25 mouse cellular contexts compared by ENCODE assay signal in the genomic region with DNA sequence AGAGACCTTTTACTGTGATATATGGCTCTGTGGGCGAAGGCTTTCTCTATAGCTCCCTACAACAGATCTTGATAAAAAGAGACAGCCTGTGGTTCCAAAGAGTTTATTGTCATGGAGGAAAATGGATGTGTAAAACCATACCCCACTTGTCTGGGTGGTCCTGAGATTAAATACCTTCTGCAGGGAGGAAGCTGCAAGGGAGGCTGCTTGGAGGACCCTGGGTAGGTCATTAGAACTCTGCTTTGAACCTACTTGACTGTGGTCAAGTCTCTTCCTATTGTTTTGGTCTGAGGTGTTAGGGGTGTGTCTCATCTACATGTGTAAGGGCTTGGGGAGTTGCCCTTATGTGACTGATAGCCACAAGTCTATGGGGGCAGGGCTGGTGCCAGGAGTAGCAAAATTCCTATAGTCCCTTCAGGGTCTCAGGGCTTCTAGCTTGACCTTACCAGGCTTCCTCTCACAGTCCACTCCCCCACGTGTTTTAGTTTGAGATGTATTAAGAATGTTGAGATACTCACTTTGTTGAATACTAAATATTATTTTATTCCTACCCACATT.
DNase-seq lines count a peak whose midpoint lies in the region; TF ChIP-seq lines count a peak whose summit lies in the region.
"Had no signal": no experiment of that assay in that cellular context is flagged by ENCODE, and none has a peak within 500 bp of the region (broad histone marks: within the 10 kb centered on the region; RNA-seq: fewer than 3 reads in every experiment).

No protein-coding gene starts in this region.

- peaks cover 12% of the 10 kb centered on the region for H3K4me1 ChIP-seq in ES-Bruce4 (ENCODE audit: control insufficient read depth, insufficient read depth, low read length)
- H3K4me1 ChIP-seq in thymus, adult 2 months (replicated peaks; ENCODE audit: control insufficient read depth, insufficient read depth, low read length): no peaks in the 10 kb centered on the region

- H3K9ac ChIP-seq in ES-Bruce4 (ENCODE audit: low read depth, poor library complexity, severe bottlenecking): no peak overlapping the region
- H3K9ac ChIP-seq: forebrain, embryonic 13.5 days; heart, embryonic 13.5 days; hindbrain, embryonic 14.5 days had no signal

- peak overlapping the region; percentile 53; the same call in 1 of the 2 replicates for H3K27ac ChIP-seq in ES-Bruce4 (ENCODE audit: insufficient read depth, low read length)
- H3K27ac ChIP-seq in thymus, adult 2 months (ENCODE audit: control insufficient read depth, insufficient read depth, low read length): no peak overlapping the region
- H3K27ac ChIP-seq: forebrain, embryonic 10.5 days; forebrain, embryonic 13.5 days; heart, adult 2 months; heart, embryonic 10.5 days; heart, embryonic 13.5 days; hindbrain, embryonic 14.5 days; hindbrain, postnatal 0 days had no signal

- DNase-seq in 416B (ENCODE audit: low read depth): peak; percentile 28
- peak; percentile 97 for DNase-seq in R1 (ENCODE audit: low read depth, low spot score)
- peak; percentile 19 to 58 for DNase-seq in natural killer cell, adult 2 months (ENCODE audit: low spot score in 2 of 2)
- no peak for DNase-seq in thymus, adult 2 months
- DNase-seq in right cerebral cortex, adult 18-20 months: no peak
- DNase-seq: adrenal gland, postnatal 10 days; adrenal gland, postnatal 36 days; cerebellum, adult 18-20 months; cerebellum, adult 9-10 months; cerebellum, postnatal 14 days; gastrocnemius, postnatal 10 days; gastrocnemius, postnatal 36 days; heart, adult 2 months; heart, postnatal 14 days; heart, postnatal 4 days had no signal

- TF ChIP-seq POLR2A in ES-Bruce4 (IDR thresholded peaks at IDR 0.05; ENCODE audit: insufficient read depth, low read length): no peak
- no peak for TF ChIP-seq POLR2A in thymus, adult 2 months (IDR thresholded peaks at IDR 0.05; ENCODE audit: control insufficient read depth, extremely low read depth, insufficient read depth, low read length, poor library complexity)

- no peak for TF ChIP-seq CTCF in ES-Bruce4 (IDR thresholded peaks at IDR 0.05; ENCODE audit: low read depth, low read length)
- no peak for TF ChIP-seq CTCF in thymus, adult 2 months (IDR thresholded peaks at IDR 0.05; ENCODE audit: borderline replicate concordance, control insufficient read depth, extremely low read depth, insufficient read depth, low read length, poor library complexity)

- no peak overlapping the region for H3K4me3 ChIP-seq in ES-Bruce4 (ENCODE audit: low read depth, low read length)
- no peak overlapping the region for H3K4me3 ChIP-seq in thymus, adult 2 months (ENCODE audit: control insufficient read depth, insufficient read depth, low read length)
- H3K4me3 ChIP-seq: forebrain, embryonic 10.5 days; forebrain, embryonic 13.5 days; heart, adult 2 months; heart, embryonic 10.5 days; heart, embryonic 13.5 days had no signal

- peak; percentile 91 for TF ChIP-seq EP300 in ES-Bruce4 (IDR thresholded peaks at IDR 0.05; ENCODE audit: insufficient read depth, low read depth, low read length)

- peaks cover 3% of the 10 kb centered on the region; the same call in 1 of the 2 replicates for H3K9me3 ChIP-seq in ES-Bruce4 (replicated peaks; ENCODE audit: control insufficient read depth, insufficient read depth, low read length, poor library complexity, severe bottlenecking)
- H3K9me3 ChIP-seq: forebrain, embryonic 10.5 days; forebrain, embryonic 13.5 days; G1E; heart, embryonic 10.5 days; heart, embryonic 13.5 days had no signal

- no peaks in the 10 kb centered on the region for H3K36me3 ChIP-seq in ES-Bruce4 (ENCODE audit: control insufficient read depth, insufficient read depth, low read length, poor library complexity, severe bottlenecking)
- H3K36me3 ChIP-seq in thymus, adult 2 months (ENCODE audit: control insufficient read depth, insufficient read depth, low read length): no peaks in the 10 kb centered on the region
- H3K36me3 ChIP-seq: forebrain, embryonic 10.5 days; heart, embryonic 10.5 days; heart, embryonic 13.5 days had no signal

- no peaks in the 10 kb centered on the region for H3K27me3 ChIP-seq in ES-Bruce4 (ENCODE audit: control insufficient read depth, insufficient read depth, low read length, poor library complexity, severe bottlenecking)
- no peaks in the 10 kb centered on the region for H3K27me3 ChIP-seq in thymus, adult 2 months (ENCODE audit: control insufficient read depth, insufficient read depth, low read length)
- H3K27me3 ChIP-seq: CH12.LX; forebrain, embryonic 13.5 days; heart, embryonic 13.5 days; Patski had no signal

- WGBS in thymus, adult 2 months: 82% methylated on average over 2 of the region's 2 CpGs

Comparison
In these comparisons a context has a peak if more than half of its experiments do, and no peak if none do; other contexts are left out.
1. DNase-seq: peak in 416B (single experiment), R1 (single experiment) and natural killer cell, adult 2 months (2 of 2); none in thymus, adult 2 months (single experiment) and right cerebral cortex, adult 18-20 months (single experiment).